Mouse (Mus musculus): Measurements from ENCODE around the gene Dad1.

Gene Dad1

DNA sequence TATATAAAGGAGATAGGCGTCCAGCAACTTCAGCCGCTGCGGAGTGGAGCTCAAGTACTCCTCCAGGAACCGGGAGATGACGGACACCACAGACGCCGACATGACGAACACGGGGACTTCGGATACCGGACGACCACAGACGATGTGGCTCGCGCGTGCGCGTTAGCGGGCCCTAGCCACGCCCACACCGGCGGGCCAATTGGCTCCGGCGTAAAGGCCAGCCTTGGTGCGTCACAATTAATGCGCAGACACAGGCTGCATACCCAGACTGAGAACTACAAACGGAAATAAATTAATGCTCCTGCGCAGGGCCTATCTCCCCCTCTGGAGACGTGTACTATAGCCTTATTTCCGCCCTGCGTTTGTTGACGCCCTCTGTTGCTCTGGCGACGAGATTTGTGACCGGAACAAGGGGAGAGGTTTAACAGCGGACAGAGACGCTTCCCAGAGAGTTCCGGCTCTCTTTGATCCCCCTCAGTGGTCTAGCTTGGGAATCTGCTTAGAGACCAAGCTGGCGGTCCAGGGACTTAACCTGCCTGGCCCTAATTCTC is at the start of gene Dad1, which contains the start of gene Abhd4:
Gene Dad1 (minus strand): TSS at position 364 of the 551 bp plus-strand sequence.
Gene Abhd4 (plus strand): TSS at position 448 of the 551 bp plus-strand sequence.
- peak; percentile 98 for DNase-seq (ENCODE audit: low read depth, low spot score)

DNA sequence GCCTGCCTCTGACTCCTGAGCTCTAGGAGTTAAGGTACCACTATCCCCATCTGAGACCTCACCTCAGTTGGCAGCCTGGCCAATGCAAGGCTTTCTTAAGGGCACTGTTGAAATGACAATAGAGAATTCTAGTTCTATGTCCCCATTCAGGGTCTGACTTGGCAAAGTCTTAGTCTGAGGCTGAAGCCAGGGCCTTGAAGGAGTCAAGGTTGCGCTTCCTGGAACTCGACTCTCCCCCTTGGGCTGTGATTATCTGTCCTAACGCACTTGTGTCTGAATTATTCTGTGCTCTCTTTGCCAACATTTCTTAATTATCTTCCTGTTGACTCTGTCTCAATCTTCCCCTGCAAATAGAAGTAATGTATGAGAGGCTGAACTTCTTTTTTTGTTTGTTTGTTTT is 46.8 kb upstream of the Dad1 start:
- no peak for DNase-seq (ENCODE audit: low read depth, low spot score)

DNA sequence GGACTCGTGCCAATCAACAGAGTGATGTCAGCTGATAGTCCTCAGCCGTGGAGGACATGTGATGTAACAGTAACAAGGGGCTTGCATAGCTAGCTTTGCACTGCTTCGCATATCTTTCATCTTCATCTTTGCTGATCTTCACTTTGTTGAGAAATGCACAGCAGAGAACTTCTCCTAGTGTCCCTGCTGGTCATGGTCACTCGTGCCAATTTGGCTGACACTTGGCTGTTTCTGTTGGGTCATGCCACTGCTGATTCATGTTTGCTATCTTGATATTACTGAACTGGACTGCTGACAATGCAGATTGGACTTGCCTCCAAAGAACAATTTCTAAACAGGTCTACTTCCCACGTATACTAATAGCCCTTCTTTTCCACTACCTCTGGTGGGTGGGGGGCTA is 46.2 kb upstream of the Dad1 start:
- no peak for DNase-seq (ENCODE audit: low read depth, low spot score)

DNA sequence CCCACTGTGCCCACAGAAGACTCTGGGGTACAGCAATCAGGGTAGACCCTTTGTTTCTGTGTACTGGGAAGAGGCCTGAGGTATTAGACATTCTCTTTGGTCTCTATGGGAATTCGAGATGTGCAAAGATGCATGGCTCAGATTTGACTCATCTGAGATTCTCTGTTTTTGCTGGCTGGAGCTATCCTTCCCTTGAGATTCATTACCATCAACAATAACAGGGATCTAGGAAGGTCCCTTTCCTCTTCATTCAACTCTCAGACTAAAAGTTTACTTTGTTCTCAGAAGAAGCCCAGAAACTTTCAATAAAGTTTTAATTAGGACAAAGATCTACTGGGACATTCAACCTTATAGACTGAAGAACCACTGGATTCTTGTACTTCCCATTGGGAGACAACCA is 30.9 kb upstream of the Dad1 start, which contains the start of gene Olfr49:
Gene Olfr49 (minus strand): TSS at position 101 of the 400 bp plus-strand sequence.
- no peak for DNase-seq (ENCODE audit: low read depth, low spot score)

DNA sequence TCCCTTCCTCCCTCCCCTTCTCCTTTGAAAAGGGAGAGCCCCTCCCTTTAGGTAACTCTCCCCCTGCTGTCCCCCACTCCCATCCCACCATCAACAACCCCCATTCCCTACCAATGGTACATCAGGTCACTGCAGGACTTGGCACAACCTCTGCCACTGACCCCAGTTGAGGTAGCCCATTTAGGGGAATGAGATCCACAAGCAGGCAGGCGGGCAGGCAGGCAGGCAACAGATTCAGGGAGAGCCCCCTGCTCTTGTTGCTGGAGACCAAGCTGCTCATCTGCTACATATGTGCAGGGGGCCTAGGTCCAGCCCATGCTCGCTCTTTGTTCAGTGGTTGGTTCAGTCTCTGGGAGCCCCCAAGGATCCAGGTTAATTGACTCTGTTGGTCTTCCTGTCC is 22.5 kb upstream of the Dad1 start:
- no peak for DNase-seq (ENCODE audit: low read depth, low spot score)

DNA sequence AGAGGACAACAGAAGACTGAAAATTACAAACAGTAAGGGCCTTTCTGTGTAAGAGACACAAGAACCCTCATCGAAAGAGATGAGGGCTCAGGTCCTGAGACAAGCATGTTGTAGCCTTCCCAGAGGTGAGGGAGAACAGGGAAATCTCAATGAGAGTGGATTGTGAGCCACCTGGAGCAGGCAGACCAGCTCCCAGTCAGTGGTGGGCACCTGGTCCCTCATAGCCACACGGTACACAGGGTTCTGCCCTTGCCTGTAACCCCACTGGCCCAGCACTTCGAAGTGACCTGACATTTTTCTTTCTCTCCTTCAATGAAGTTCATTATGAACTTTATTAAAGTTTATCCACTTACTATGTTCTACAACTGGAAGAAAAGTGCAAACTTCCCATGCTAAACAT is 18.8 kb upstream of the Dad1 start:
- DNase-seq (ENCODE audit: low read depth, low spot score), result no peak

DNA sequence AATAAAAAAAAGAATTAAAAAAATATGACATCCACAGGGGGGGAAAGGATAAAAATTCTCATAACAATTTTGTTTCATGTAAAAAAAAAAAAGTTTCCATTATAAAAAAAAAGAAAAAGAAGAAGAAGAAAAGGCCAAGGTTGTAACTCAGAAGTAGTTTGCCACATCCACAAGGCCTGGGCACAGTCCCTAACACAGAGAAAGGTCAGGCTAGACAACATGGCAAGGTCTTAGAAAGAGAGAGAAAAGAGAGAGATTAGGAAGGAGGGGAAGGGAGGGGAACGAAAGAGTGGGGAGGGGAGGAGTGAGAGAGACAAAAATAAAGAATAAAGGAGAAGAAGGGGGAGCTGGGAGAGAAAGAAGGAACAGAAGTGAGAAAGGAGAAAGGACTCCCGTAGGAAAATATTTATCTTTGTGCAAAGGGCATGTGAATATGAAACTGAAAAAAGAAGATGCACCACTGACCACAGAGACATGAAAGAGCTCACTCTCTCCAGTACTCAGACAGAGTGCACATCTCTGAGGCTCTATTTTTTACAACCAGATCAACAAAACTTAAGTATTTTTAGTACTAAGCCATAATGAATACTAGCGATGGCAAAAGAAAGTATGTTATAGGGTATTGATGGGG is 18.2 kb upstream of the Dad1 start:
- DNase-seq (ENCODE audit: low read depth, low spot score), result no peak

DNA sequence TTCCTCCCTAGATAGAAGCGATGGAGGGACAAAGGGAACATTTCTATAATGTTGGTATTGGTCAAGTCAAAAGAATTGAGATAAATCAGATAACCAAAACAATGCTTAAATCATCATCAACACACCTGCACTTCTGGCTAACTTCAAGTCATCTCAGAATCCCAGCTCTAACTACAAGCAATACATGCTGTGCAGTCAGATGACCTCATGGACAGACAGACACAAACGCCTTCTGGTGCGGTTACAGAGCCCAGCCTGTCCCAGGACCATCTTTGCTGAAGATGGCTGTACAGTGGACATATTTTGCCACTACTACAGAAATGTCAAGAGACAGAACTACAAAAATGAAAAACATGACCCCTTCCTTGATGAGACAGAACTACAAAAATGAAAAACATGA is 16.5 kb upstream of the Dad1 start:
- no peak for DNase-seq (ENCODE audit: low read depth, low spot score)

DNA sequence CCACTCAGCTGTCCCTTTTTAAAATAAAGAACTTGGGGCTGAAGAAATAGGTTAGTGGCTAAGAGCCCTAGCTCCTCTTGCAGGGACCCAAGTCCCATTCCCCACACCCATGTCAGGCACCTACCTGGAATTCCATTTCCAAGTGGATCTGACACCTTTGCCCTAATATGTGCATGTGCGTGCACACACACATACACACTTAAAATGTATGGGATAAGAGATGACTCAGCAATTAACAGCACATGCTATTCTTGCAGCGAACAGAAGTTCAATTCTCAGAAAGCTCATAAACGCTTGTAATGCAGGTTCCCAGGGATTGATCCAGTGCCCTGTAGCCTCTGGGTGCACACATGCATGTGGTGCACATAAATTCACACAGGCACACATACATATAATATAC is 15.7 kb upstream of the Dad1 start:
- no peak for DNase-seq (ENCODE audit: low read depth, low spot score)

DNA sequence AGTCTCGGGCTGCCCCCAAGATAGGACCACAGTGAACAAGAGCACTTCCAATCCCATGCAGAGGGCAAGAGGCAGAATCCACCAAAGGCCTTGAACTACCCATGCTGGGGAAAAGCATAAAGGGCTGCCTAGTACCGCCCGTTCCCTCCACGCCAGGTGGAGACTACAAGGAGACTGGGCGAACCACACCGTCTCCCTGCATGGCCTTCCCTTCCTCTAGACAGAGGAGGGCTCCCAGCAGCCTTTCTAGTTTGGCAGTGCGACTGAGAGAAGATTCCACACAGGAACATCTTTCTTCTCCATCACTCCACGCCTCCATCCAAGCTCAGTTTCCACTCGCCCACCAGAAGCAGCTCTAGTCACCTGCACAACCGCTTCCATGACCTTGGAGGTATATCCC is 14.1 kb upstream of the Dad1 start:
- no peak for DNase-seq (ENCODE audit: low read depth, low spot score)

DNA sequence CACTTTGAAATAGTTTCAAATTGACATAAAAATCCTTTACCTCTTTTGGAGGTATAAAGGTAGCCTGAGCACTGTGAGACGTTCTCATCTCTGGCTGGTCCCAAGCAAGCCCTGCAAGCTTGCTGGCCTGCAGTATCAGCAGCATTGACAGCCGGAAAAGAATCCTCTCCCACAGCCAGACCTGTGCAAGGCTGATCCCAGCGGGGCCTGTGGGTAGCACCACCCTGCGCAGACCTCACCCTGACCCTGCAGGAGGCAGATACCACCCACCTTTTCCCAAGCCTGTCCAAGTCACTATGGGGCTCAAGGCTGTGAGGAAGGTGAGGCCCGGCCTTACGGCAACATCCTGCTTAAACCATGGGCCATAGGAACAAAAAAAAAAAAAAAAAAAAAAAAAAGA is 12.0 kb upstream of the Dad1 start:
- no peak for DNase-seq (ENCODE audit: low read depth, low spot score)

DNA sequence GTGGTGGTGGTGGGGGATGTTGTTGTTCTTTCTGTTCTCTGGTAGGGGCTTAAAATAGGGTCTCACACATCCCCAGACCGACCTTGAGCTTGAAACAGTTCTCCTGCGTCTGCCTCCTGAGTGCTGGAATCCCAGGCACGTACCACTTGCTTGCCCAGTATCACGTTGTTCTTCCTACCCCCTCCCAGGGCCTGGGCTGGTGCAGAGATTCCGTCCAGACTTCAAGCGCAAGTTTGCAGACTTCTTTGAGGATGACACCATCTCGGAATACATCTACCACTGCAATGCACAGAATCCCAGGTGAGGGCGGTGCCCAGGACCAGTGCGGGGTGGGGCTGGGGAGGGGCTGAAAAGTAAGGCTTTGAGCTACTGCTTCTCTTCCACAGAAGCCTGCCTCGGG is 11.2 kb upstream of the Dad1 start:
- no peak for DNase-seq (ENCODE audit: low read depth, low spot score)

DNA sequence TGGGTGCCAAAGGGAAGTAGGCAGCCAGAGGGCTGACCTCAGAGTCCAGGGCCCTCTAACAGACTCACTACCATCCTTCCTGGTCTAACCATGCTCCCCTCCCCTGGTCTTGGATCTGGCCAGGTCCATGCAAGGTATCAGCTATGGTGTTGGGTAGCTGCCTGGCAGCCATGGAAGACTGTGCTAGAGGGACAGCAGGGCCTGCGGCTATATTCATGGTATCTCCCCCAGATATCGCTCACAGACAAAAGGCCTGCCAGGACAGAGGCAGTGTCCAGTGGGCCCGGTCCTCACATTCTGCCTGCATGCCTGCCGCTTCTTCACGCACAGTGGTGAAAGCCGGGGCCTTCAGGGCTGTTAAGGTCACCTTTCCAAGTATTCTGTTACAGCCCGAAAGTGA is 10.3 kb upstream of the Dad1 start:
- DNase-seq (ENCODE audit: low read depth, low spot score), result no peak

DNA sequence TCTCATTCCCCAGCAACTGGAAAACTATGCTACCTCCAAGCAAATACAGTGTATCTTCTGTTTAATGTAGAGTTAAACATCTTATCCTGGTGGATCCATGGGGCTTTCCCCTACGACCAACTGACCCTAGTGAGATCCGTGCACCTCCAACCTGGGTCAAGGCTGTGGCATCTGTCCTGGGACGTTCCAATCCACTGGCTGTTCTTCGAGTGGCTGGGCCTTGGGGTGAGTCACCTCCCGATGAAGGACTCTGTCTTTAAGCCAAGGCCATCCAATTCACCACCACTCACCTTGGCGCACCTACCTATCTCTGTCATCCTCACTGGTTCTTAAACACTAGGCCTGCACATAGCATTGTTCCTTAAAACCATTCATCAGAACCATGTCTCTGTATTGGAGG is 9.2 kb upstream of the Dad1 start:
- no peak for DNase-seq (ENCODE audit: low read depth, low spot score)

DNA sequence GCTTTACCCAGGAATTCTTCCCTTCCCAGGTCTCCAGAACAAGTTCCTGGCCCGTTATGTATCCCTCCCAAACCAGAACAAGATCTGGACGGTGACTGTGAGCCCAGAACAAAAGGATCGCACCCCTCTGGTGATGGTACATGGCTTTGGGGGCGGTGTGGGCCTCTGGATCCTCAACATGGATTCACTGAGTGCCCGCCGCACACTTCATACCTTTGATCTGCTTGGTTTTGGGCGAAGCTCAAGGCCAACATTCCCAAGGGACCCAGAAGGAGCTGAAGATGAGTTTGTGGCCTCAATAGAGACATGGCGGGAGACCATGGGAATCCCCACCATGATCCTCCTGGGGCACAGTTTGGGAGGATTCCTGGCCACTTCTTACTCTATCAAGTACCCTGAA is 8.7 kb upstream of the Dad1 start:
- no peak for DNase-seq (ENCODE audit: low read depth, low spot score)

DNA sequence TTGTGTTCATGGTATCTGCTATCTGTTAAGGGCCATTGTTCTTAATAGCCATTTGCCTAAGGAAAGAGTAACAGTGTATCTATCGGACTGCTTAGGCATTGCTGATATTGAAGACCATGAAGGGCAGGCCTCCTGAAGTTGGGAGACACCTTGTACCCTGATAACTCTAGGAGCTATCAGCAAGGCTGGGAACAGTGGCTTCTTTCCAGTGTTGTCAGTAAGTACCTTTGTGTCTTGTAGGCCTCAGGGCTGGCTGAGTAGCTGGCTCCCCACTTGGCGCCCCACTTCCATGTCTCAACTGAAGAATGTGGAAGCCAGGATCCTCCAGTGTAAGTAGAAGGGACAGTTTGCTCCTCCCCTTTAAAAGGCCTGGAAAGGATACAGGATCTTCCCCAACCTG is 7.5 kb upstream of the Dad1 start:
- DNase-seq (ENCODE audit: low read depth, low spot score), result no peak

DNA sequence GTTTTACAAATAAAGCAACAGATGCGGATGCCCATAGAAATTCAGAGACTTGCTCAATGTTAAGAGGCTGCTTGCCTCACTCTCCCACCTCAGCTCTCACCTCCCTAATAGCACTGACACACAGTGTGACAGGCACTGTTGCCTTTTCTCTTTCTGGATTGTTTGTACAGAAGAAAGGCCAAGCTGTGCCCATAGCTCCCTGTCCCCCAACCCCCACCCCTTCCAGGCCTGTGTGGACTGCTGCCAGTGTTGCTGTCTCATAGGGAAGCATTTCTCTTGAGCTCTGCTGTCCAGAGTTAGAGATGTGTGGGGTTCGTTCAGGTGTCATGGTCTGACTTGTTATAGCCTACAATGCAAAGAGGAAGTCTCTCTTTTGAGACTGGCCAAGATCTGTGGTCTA is 6.3 kb upstream of the Dad1 start:
- DNase-seq (ENCODE audit: low read depth, low spot score), result no peak

DNA sequence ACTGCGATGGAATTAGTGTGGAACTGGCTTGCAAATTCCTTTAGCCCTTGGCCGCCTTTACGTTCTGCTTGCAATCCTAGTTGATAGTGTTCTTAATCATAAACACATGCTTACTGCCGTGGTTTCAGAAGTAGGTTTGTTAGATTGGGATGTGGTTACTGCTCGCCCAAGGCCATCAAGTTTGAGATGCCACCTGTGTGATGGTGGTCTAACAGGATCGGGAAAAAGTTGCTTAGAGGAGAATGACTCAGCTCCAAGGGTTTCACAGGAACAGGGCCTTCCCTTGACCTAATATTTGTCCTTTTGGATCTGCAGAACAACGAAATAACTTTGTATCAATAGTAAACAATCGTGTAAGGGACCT is 5.8 kb upstream of the Dad1 start:
- no peak for DNase-seq (ENCODE audit: low read depth, low spot score)

DNA sequence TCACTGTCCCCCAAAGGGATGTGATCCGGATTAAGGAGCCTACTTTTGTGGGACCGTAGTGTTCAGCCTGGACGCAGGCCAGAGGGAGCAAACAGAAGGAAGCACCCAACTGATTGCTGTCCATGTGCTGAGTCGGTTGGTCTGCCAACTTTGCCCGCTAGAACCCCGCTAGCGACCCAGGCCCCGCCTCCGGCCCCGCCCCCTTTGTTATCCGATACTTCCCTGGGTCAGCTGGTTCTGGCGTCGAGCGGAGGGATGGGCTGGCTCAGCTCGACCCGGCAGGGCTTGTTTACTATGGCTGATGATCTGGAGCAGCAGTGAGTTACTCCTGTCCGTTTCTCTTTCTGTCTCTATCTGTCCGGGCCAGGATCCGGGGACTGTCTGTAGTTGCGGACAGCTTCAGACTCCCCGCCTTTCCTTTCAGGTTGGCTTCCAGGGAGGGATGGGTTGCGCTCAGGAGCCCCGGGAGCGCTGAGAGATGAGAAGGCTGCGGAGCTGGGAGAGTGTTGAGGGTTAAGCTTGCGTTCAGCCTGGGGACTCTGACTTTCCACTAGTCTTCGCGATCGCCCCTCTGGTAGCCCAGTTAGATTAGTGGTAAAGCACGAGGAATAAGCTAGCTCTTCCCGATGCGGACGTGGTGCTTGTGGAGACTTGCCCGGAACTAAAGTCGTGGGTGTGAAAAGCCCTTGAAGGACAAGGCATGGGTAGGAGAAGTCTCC is 5.3 kb upstream of the Dad1 start:
- DNase-seq (ENCODE audit: low read depth, low spot score), result peak; percentile 82

DNA sequence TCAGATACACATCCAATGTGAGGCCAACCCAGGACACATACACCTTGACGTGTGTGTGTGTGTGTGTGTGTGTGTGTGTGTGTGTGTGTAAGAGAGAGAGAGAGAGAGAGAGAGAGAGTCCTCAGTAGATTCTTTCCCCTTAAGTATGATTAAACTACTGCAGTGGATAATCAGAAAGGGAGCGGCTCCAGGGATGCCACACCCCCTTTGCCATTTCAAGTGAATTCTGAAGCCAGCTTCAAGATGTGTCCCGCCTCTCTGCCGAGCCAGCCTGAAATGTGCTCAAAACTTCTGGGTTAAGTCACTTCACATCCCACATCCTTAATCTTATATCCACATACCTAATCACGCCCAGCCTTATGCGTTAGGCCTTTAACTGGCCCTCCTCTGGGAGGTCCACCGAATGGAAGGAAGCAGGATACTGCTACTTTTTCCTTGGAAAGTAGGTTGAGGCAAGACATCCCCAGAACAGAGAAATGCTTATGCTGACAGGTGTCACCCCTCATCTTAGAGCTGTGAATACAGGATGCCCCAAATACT is 4.3 kb upstream of the Dad1 start:
- DNase-seq (ENCODE audit: low read depth, low spot score), result no peak

DNA sequence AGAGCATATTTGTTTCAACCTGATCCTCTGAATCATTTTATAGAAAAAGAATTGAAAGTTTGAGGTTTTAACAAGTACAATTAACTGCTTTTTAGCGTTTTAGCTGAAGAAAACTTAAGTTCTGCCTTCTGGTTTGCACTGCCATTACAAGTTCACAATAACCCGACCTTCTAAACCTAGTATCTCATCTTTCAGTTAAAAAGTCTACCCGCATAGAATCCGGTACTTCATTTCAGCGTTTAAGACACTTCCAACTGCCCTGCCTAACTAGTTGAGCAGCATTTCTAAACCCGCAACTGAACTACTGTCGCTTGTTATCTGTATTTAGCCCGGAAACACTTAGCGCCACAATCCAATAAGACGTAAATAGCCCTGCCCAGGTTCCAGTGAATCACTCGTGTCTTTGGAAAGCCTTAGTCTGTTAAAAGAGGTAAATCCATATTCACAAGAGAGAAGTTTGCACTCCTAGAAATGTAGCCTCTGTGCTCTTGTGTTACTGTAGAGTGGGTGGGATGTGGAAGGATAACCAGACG is 832 bp upstream of the Dad1 start:
- no peak for DNase-seq (ENCODE audit: low read depth, low spot score)

DNA sequence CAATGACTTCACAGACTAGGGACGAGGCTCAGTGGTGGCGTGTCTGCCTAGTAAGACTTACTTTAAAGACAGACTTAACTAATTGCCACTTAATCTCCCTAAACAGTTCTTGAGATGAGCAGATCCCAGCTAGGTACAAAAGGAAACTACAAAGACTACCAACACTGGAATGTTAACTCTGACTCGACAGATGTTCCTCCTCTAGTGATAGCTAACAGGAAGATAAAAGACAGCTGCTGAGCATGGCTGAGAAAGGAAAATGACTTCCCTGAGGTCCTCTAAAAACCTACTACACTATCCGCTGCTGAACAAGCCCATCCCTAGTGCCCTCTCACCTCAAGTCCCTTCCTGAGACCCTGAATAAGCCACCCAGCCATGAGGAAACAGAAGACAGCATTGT is 3.8 kb downstream of the Dad1 start:
- no peak for DNase-seq (ENCODE audit: low read depth, low spot score)

DNA sequence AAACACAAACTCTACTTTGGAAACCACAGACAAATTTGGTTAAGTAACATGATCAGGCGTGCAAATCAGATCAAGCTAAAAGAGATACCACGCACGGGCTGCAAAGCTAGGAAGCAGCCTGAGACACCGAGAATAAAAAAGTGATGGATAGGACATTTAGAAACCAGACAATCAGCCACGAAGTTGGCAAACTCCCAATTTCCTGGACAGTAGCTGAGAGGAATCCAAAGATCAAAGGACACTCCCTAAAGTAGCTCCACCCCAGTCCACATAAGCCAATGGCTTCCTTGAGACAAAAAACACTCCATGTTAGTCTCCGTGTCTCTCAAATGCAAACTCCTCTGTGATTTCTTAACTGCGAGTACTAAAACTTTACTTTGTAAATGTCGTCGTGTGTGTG is 4.6 kb downstream of the Dad1 start:
- DNase-seq (ENCODE audit: low read depth, low spot score), result no peak
